Mouse (Mus musculus): ENCODE data around the gene Olfr839-ps1. TPM values are rescaled to one million over a fixed set of nuclear protein-coding genes. Genes with fewer than 3 reads are reported as not detected.

Gene Olfr839-ps1
- polyA plus RNA-seq (2015; fragmentation: Nextera tagmentation; extraction: Ambion mirVana): not detected in 2 replicates

DNA sequence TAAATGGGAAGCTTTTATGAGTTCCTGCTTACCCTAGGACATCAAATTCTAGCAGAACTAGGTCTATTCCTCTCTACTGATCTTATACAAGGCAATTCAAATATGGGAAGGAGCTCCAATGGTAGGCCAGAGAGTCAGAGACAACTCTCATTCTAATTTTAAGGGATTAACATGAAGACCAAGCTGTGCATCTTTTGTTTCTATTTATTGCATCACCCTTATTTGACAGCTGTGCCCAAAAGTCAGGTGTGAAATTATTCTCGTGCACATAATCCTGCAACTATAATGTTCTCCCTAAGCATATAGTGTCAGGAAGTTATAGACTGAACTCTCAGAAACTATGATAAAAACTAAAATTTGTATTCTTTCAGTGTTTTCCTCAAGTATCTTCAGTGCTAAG, at the start of gene Olfr839-ps1:
Gene Olfr839-ps1 (minus strand): TSS at position 101 of the 400 bp plus-strand sequence.
- Histone ChIP-seq H3K4me2 (replicated peaks) (no peak within 1 kb of the TSS), H3K4me3 (replicated peaks) (no peak within 1 kb of the TSS), H3K4me1 (replicated peaks) (no peaks in the 10 kb centered on the region), H3K27me3 (replicated peaks) (no peaks in the 10 kb centered on the region), H3K9ac (no peak within 1 kb of the TSS), H3K36me3 (no peaks in the 10 kb centered on the region), H3K9me3 (no peaks in the 10 kb centered on the region), H3K27ac (no peak within 1 kb of the TSS)
- WGBS: 86% methylated on average over 1 of the region's 1 CpGs
- no peak for ATAC-seq

DNA sequence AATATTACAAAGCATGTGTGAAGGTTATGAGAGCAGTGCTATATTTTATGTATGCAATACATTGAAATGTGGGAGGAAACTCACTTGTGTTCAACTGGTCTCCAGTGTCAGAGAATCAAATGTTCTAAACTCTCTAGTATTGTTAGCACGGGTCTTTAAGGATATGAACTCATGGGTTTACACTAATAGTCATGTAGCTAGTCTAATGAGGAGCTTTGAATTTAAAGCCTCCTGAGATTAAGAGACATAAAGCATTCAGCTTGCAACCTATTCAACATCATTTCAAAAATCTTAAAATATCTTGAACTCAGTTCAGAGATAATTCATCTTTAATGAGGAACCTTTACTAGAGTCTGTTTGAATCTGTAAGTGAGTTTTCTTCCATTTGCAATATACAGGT, 41.1 kb downstream of the Olfr839-ps1 start, which contains the start of gene Olfr837:
Gene Olfr837 (plus strand): TSS at position 301 of the 400 bp plus-strand sequence.
- Histone ChIP-seq H3K4me3 (replicated peaks) (no peak within 1 kb of the TSS), H3K36me3 (no peaks in the 10 kb centered on the region), H3K27me3 (replicated peaks) (no peaks in the 10 kb centered on the region), H3K4me1 (replicated peaks) (no peaks in the 10 kb centered on the region), H3K9ac (no peak within 1 kb of the TSS), H3K27ac (no peak within 1 kb of the TSS), H3K4me2 (replicated peaks) (no peak within 1 kb of the TSS), H3K9me3 (no peaks in the 10 kb centered on the region)
- 81% methylated on average over 1 of the region's 1 CpGs for WGBS
- no peak for ATAC-seq

DNA sequence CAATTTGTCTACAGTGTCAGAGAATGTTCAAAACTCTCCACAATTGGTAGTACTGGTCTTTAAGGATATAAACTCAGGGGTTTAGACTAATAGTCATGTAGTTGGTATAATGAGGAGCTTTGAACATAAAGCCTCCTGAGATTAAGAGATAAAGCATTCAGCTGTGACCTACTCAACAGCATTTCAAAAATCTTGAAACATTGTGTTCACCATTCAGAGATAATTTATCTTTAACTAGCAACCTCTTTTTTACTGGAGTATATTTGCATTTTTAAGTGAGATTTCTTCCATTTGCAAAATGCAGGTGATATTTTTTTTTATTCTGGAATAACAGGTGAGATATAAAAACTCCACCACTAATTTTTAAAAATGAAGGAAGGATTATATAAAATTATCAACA, 57.0 kb downstream of the Olfr839-ps1 start, which contains the start of gene Olfr836:
Gene Olfr836 (plus strand): TSS at position 301 of the 400 bp plus-strand sequence.
- Histone ChIP-seq H3K27me3 (replicated peaks) (no peaks in the 10 kb centered on the region), H3K27ac (no peak within 1 kb of the TSS), H3K36me3 (no peaks in the 10 kb centered on the region), H3K9me3 (no peaks in the 10 kb centered on the region), H3K4me1 (replicated peaks) (no peaks in the 10 kb centered on the region), H3K4me2 (replicated peaks) (no peak within 1 kb of the TSS), H3K9ac (no peak within 1 kb of the TSS), H3K4me3 (replicated peaks) (no peak within 1 kb of the TSS)
- ATAC-seq: no peak

Other genes starting within 250 kb of the Olfr839-ps1 start
- gene Olfr832, start 240.2 kb downstream of the Olfr839-ps1 start, polyA plus RNA-seq (2015; fragmentation: Nextera tagmentation; extraction: Ambion mirVana): not detected in 2 replicates
- not detected in 2 replicates for gene Olfr834, start 189.3 kb downstream of the Olfr839-ps1 start, polyA plus RNA-seq (2015; fragmentation: Nextera tagmentation; extraction: Ambion mirVana)
- not detected in 2 replicates for gene Olfr835, start 144.6 kb downstream of the Olfr839-ps1 start, polyA plus RNA-seq (2015; fragmentation: Nextera tagmentation; extraction: Ambion mirVana)
- not detected in 2 replicates for gene Olfr836, start 56.9 kb downstream of the Olfr839-ps1 start, polyA plus RNA-seq (2015; fragmentation: Nextera tagmentation; extraction: Ambion mirVana)
- not detected in 2 replicates for gene Olfr837, start 41.0 kb downstream of the Olfr839-ps1 start, polyA plus RNA-seq (2015; fragmentation: Nextera tagmentation; extraction: Ambion mirVana)
- not detected in 2 replicates for gene Olfr843, start 74.7 kb upstream of the Olfr839-ps1 start, polyA plus RNA-seq (2015; fragmentation: Nextera tagmentation; extraction: Ambion mirVana)
- gene Olfr844, start 139.0 kb upstream of the Olfr839-ps1 start, polyA plus RNA-seq (2015; fragmentation: Nextera tagmentation; extraction: Ambion mirVana): not detected in 2 replicates
- not detected in 2 replicates for gene Olfr845, start 159.1 kb upstream of the Olfr839-ps1 start, polyA plus RNA-seq (2015; fragmentation: Nextera tagmentation; extraction: Ambion mirVana)
- not detected in 2 replicates for gene Olfr846, start 186.7 kb upstream of the Olfr839-ps1 start, polyA plus RNA-seq (2015; fragmentation: Nextera tagmentation; extraction: Ambion mirVana)
- not detected in 2 replicates for gene Olfr847, start 201.4 kb upstream of the Olfr839-ps1 start, polyA plus RNA-seq (2015; fragmentation: Nextera tagmentation; extraction: Ambion mirVana)